Mouse (Mus musculus) CD4-positive, CD25-positive, alpha-beta regulatory T cell, adult 9 weeks (primary cell): ENCODE measurements around the gene Olfr761. TPM values are rescaled to one million over a fixed set of nuclear protein-coding genes. Genes with fewer than 3 reads are reported as not detected.

Experiments used
- polyA plus RNA-seq: library from polyadenylated mRNA; unstranded; fragments of 100-300 nt; shearing (Covaris generic); gene quantifications from one replicate; pipeline ENCODE4 v1.2.1, GENCODE M21; 2017

Gene Olfr761
- not detected for polyA plus RNA-seq

GRCm38 (mm10) chr17:37952979-37953378 is at the start of gene Olfr761:
Gene Olfr761 (minus strand): TSS chr17:37953079.

GRCm38 (mm10) chr17:37920248-37920647 is 32.6 kb downstream of the Olfr761 start, which contains the start of gene Olfr128:
Gene Olfr128 (plus strand): TSS chr17:37920548.

Other genes with a start within 250 kb of the Olfr761 start
- gene Olfr120, start 231.3 kb downstream of the Olfr761 start, polyA plus RNA-seq: not detected
- gene Olfr121, start 204.2 kb downstream of the Olfr761 start, polyA plus RNA-seq: not detected
- not detected for gene Olfr122, start 184.5 kb downstream of the Olfr761 start, polyA plus RNA-seq
- gene Olfr123, start 159.6 kb downstream of the Olfr761 start, polyA plus RNA-seq: not detected
- gene Olfr124, start 153.2 kb downstream of the Olfr761 start, polyA plus RNA-seq: not detected
- not detected for gene Olfr125, start 120.1 kb downstream of the Olfr761 start, polyA plus RNA-seq
- gene Olfr126, start 105.6 kb downstream of the Olfr761 start, polyA plus RNA-seq: not detected
- not detected for gene Olfr127, start 52.6 kb downstream of the Olfr761 start, polyA plus RNA-seq
- not detected for gene Olfr128, start 32.5 kb downstream of the Olfr761 start, polyA plus RNA-seq
- not detected for gene Olfr129, start 107.0 kb upstream of the Olfr761 start, polyA plus RNA-seq
- not detected for gene Olfr130, start 110.8 kb upstream of the Olfr761 start, polyA plus RNA-seq
- gene Olfr131, start 135.6 kb upstream of the Olfr761 start, polyA plus RNA-seq: not detected
- not detected for gene Olfr132, start 181.4 kb upstream of the Olfr761 start, polyA plus RNA-seq
- not detected for gene Olfr133, start 192.2 kb upstream of the Olfr761 start, polyA plus RNA-seq
- gene Olfr134, start 218.3 kb upstream of the Olfr761 start, polyA plus RNA-seq: not detected